Mouse (Mus musculus): ENCODE measurements at regions not wholly inside any gene's neighbourhood (a gene's known extent, or its start where the extent isn't known, plus 50 kb on each side); places are given as distances from the start of the nearest gene placed in this dataset.

DNA sequence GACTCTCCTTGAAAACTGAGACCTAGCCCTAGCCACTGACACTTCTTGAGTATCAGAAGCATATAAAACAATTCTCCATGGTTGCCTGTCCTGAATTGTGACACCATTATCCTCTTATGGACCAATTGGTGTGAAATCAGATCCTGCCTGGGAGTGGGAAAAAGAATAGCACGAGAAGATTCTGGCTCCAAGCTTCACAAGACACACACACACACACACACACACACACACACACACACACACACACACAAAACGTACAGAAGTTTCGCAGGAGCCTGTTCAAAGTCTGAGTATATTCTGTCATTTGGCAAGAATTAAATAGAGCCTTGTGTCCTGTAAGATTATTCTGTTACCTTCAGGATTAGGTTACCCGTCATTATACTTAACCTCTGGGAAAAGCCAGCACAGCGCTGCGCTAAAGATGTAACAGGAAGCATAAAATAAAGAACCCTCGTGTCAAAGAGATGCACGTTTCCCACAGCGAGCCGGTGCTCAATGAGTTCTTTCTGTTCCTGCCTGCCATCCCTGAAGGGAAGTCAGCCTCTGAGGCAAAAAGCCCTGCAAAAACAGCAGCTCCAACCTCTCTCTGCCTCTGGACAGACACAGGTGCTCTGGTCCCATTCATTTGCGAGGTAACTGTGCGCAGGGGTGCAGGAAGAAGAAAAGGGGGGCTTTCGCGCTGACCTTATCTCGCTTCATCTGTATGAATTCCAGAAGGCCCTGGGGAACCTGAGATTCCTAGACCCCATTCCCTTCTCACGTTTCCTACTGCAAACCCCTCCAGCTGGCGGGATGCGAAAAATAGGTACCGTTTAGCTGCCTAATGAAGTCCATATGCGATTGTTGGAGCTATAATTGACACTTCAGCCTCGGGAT is 178.4 kb upstream of the Elac2 start:
- DNase-seq (ENCODE audit: low spot score), result no peak

- no peak for DNase-seq (ENCODE audit: low spot score)
Observed at GRCm38 (mm10) chr11:64801351-64801750, 177.5 kb upstream of the Elac2 start.

- no peak for DNase-seq (ENCODE audit: low spot score)
Observed at GRCm38 (mm10) chr11:64805567-64805966, 173.3 kb upstream of the Elac2 start.

DNA sequence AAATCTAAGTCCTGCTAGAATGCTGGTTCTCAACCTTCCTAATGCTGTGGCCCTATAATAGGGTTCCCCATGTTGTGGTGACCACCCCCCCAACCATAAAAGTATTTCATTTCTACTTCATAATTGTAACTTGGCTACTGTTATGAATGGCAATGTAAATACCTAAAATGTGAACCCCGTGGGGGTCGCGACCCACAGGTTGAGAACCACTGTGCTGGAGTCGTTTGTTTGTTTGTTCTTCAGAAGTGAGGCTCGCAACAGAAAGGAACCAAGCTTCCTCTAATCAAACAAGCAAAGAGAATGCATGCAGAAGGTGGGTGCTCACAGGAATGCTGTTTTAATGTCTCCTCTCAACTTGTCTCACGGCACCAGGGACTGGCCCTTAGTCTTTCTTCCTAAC is 166.4 kb upstream of the Elac2 start:
- no peak for DNase-seq (ENCODE audit: low spot score)

GRCm38 (mm10) chr11:64829429-64829828 is 149.4 kb upstream of the Elac2 start:
- DNase-seq (ENCODE audit: low spot score), result no peak

DNA sequence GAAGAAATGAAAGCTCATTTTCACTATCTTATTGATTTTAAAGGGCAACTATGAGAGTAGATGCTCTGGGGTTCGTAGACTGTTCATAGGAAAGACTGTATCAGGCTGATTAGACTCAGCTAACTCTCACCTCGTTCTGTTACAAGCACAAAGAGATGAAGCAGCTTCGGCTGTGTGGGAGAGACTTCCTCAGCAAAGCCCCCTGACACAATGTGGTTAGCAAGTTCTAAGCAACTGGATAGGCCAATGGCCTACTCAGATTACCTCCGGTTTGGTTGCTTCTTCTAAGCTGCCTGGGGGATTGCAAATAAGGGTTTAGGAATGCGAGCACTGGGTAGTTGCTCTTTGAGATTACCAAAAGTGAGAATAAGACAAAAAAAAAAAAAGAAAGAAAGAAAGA is 146.4 kb upstream of the Elac2 start:
- no peak for DNase-seq (ENCODE audit: low spot score)

DNA sequence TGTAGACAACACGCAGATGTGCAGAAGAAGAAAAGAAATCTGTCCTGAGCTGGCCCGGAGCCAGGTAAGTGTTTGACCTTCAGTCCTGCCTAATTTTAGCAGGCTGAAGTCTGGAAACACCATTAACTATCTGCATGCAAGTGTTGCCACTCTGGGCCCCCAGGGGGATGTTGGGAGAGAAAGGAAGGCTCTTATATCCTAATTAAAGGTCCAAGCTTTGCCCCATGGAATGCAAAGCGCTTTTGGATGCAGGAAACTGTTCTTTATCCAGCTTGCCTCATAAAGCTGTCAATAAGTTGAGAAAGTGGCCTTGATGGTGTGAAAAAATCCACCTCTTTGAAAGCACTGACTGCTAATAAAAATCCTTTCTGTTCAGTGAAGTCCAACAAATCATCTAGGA is 145.1 kb upstream of the Elac2 start:
- DNase-seq (ENCODE audit: low spot score), result no peak

DNA sequence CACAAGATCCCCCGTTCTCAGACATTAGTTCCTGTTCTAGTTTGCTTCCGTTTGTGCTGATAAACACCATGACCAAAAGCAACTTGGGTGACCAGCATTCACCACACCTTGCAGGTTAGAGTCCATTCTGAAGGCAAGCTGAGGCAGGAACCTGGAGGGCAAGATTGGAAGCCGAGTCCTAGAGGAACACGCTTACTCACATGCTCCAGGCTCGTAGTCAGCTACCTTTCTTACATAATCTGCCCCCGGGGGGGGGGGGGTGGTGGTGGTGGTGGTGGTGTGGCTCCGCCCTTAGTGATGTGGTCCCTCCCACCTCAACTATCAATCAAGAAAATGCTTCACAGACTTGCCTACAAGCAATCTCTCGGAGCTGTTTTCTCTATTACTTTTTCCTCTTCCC is 142.1 kb upstream of the Elac2 start:
- peak; percentile 55 for DNase-seq (ENCODE audit: low spot score)

DNA sequence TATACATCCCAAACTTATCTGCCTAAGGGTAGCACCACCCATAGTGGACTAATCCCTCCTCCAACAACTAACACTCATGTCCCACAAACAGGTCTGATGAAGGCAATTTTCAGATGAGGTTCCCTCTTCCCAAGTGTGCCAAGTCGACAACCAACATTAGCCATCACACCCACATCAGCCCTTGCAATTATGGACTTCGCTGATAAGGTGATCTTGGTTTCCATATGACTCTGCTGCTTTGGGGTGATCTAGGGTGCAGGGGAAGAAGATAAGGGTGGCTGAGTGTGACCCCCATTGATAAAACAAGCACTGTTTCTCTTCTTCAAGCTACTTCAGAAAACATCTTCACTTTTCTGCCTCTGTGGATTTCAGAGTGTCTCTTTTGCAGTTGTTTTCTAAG is 137.7 kb upstream of the Elac2 start:
- no peak for DNase-seq (ENCODE audit: low spot score)

DNA sequence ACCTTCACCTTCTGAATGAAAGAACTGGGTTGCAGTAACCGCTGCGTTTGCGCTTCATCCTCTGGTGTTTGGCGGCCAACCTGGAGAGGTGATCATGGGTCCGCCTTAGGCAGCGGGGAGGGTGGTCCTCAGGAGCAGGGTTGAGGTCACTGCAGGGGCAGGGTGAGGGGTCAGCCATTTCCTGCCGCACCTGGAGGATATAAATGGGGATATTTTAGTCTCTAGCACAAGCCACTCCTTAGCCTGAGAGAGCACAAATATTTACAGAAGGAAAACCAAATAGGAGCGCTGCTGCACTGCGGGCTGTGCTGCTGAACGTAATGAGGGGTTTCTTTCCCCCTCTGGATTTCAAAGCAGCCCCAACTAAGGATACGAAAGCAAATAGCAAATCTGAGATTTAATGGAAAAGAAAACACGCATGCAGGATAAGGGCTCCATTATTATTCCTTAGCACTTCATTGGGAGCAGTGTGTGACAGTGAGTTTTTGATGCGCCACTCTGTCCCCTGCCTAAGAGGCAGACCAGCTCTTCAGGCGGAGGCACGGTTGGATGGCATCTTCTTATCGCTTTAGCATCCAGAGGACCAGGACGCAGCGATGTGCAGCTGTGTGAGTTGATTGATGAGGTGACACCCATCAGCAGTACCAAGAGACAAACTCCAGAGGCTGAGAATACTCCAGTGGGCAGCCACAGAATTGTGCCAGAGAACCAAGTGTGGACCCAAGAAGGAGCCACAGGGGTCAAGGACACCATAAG is 135.9 kb upstream of the Elac2 start:
- DNase-seq (ENCODE audit: low spot score), result no peak

GRCm38 (mm10) chr11:64846577-64847147 is 132.2 kb upstream of the Elac2 start:
- no peak for DNase-seq (ENCODE audit: low spot score)

DNA sequence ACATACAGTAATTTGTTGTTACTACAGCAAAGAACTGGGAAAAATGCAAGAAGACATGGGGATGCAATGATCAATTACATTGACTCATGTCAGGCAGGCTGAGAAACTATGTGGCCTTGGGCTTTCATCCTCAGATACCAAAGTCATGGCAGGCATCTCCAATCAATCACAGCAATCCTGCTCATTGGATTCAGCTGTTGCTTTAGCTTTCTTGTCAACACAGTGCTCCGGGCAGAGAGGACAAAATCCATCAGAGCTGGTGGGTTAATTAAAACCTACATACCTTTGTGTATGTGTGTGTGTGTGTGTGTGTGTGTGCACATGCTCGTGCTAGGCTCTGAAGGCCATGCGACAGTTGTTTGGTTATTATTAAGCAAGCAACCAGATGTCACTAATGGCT is 119.2 kb upstream of the Elac2 start:
- DNase-seq (ENCODE audit: low spot score), result no peak

DNA sequence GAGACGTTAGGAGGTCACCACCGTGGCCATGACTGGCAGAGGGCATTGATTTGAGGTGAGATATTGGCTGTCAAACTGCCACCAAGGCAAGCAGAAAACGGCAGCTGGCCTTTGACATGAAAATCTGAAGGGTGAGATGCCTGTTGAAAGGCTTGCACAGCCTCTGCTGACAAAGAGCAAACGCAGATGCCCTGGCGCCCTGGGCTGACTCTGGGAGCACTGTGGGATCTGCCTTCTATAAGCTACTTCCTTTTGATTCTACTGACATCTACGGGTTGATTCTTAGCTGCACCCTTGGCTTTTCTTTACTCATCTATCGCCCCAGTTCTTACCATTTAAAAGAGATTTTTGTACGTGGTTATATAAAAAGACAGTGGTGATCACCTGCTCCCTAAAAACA is 98.2 kb upstream of the Elac2 start:
- DNase-seq (ENCODE audit: low spot score), result no peak

GRCm38 (mm10) chr11:64884518-64884917 is 94.3 kb upstream of the Elac2 start:
- no peak for DNase-seq (ENCODE audit: low spot score)

- DNase-seq (ENCODE audit: low spot score), result no peak
Observed at GRCm38 (mm10) chr11:64889335-64890020, 89.4 kb upstream of the Elac2 start.

DNA sequence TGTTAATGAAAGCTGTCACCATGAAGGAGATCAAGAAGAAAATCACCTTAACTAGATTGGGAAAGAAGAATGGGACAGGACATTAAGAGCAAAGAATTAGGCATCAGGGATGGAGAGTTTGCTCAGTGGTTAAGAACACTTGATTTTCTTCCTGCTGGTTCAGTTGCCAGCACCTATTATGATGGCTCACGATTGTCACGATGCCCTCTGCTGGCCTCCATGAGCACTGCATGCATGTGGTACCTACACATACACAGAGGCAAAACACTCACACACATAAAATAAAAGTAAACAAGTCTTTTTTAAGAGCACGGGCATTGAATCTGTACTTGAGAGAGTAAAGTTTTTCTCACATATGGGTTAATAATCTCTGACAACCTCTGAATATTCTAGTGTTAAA is 88.1 kb upstream of the Elac2 start:
- DNase-seq (ENCODE audit: low spot score), result no peak

GRCm38 (mm10) chr11:64895804-64896466 is 82.9 kb upstream of the Elac2 start:
- DNase-seq (ENCODE audit: low spot score), result no peak

DNA sequence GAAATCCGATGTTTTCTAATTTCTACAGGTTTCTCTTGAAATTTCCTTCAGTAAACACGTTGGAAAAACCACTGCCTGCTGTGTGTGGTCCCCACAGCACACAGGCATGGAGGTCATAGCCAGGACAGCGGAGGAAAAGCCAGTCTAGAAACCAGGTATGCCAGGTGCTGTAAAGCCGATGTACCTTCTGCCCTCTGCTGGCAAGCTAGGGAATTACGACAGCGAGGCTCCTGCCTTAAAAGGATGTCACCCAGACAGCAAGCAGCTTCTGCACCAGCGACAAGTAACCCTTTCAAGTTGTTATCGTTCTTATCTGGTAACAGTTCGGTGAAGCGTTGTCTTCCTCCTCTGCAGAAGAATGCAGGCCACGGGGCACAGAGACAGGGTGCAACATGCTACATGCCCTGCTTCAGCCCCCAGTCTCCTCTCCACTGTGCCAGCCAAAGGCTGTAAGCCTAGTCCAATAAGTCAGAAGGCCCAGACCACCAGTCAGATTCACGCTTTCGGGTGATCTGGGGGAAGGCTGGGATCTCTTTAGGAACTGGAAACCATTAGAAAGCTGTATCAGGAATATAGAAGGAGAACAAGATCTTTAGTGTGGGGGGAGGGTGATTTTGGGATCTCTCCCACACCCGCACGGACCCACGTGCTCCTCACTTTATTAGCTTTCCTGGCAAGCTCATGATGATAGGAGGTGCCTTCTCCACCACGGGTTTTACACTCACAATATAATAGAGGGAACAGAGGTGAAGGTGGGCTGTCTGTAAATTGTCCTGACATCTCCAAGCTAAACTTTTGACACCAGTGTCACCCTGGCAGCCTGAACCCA is 79.9 kb upstream of the Elac2 start:
- peak; percentile 78 for DNase-seq (ENCODE audit: low spot score)

GRCm38 (mm10) chr11:64899587-64900278 is 79.1 kb upstream of the Elac2 start:
- DNase-seq (ENCODE audit: low spot score), result no peak

- DNase-seq (ENCODE audit: low spot score), result peak; percentile 12
Observed at GRCm38 (mm10) chr11:64916783-64917182, 62.1 kb upstream of the Elac2 start.

Measured in urinary bladder, postnatal 14 days (tissue).